Mouse (Mus musculus): ENCODE results near the gene St6galnac4. TPM values are rescaled to one million over a fixed set of nuclear protein-coding genes. Genes with fewer than 3 reads are reported as not detected.

The St6galnac4 gene
- polyA plus RNA-seq, 1 experiment from 2014 or later = 23.8 TPM

GRCm38 (mm10) chr2:32599409-32599808 lies 12.5 kb downstream of the St6galnac4 start, which contains the start of gene St6galnac6:
TSS of gene St6galnac6 (plus strand) at chr2:32599709.
- H3K9ac ChIP-seq = no peak within 1 kb of the TSS
- no peak within 1 kb of the TSS for H3K27ac ChIP-seq (ENCODE audit: low read depth)
- no peaks in the 10 kb centered on the region for H3K9me3 ChIP-seq (ENCODE audit: low read depth, low read length)
- peaks cover 9% of the 10 kb centered on the region for H3K4me1 ChIP-seq (ENCODE audit: insufficient read depth)
- H3K4me3 ChIP-seq (ENCODE audit: low read depth, low read length) = no peak within 1 kb of the TSS
- H3K4me2 ChIP-seq = no peak within 1 kb of the TSS
- no peaks in the 10 kb centered on the region for H3K27me3 ChIP-seq (ENCODE audit: insufficient read depth, low read length)
- no peak for TF ChIP-seq CTCF (IDR thresholded peaks at IDR 0.05; ENCODE audit: low read depth)
- peaks cover 16% of the 10 kb centered on the region for H3K36me3 ChIP-seq (ENCODE audit: insufficient read depth)
- WGBS = 86% methylated on average over 3 of the region's 3 CpGs
- no peak for DNase-seq
- ATAC-seq (ENCODE audit: insufficient read depth) = no peak

- 42% methylated on average over 8 of the region's 8 CpGs for WGBS
- peaks cover 8% of the 10 kb centered on the region for H3K36me3 ChIP-seq (ENCODE audit: insufficient read depth)
- no peak overlapping the region for H3K4me2 ChIP-seq
- no peak overlapping the region for H3K27ac ChIP-seq (ENCODE audit: low read depth)
- no peak overlapping the region for H3K9ac ChIP-seq
- peak; percentile 50 for TF ChIP-seq CTCF (IDR thresholded peaks at IDR 0.05; ENCODE audit: low read depth)
- ATAC-seq (ENCODE audit: insufficient read depth) = no peak
- H3K4me1 ChIP-seq (ENCODE audit: insufficient read depth) = peaks cover 9% of the 10 kb centered on the region
- H3K27me3 ChIP-seq (ENCODE audit: insufficient read depth, low read length) = no peaks in the 10 kb centered on the region
- peak; percentile 62 for DNase-seq
- no peak overlapping the region for H3K4me3 ChIP-seq (ENCODE audit: low read depth, low read length)
- no peaks in the 10 kb centered on the region for H3K9me3 ChIP-seq (ENCODE audit: low read depth, low read length)
Observed at GRCm38 (mm10) chr2:32601417-32602065, 14.6 kb downstream of the St6galnac4 start.

- H3K9me3 ChIP-seq (ENCODE audit: low read depth, low read length) = no peaks in the 10 kb centered on the region
- peaks cover 13% of the 10 kb centered on the region for H3K4me1 ChIP-seq (ENCODE audit: insufficient read depth)
- peak; percentile 71 for ATAC-seq (ENCODE audit: insufficient read depth)
- peak overlapping the region; percentile 13 for H3K9ac ChIP-seq
- peak; percentile 94 for DNase-seq
- peak overlapping the region; percentile 57 for H3K4me2 ChIP-seq
- TF ChIP-seq CTCF (IDR thresholded peaks at IDR 0.05; ENCODE audit: low read depth) = peak; percentile 95
- H3K36me3 ChIP-seq (ENCODE audit: insufficient read depth) = peaks cover 2% of the 10 kb centered on the region; the same call in 1 of the 2 replicates
- no peaks in the 10 kb centered on the region for H3K27me3 ChIP-seq (ENCODE audit: insufficient read depth, low read length)
- H3K4me3 ChIP-seq (ENCODE audit: low read depth, low read length) = peak overlapping the region; percentile 38
- WGBS = under 1% methylated on average over 11 of the region's 11 CpGs
- H3K27ac ChIP-seq (ENCODE audit: low read depth) = peak overlapping the region; percentile 55; the same call in 1 of the 2 replicates
Observed at GRCm38 (mm10) chr2:32602600-32603054, 15.7 kb downstream of the St6galnac4 start.

DNA sequence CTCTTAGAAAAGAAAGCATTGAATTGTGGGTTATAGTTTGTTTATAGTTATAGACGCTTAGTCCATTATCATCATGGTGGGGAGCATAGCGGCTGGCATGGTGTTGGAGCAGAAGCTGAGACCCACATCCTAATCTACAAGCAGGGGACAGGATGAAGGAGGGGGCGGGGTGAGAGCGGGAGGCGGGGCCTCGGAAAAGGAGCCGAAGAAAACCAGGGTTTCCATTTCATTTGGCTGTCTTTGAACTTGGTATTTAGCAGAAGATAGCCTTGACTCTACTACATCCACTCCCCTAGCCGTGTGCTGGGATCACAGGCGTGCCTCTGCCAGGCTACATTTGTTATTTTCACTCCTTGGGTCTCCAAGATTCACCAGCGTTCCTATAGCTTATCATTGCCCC lies 17.7 kb downstream of the St6galnac4 start:
- DNase-seq = no peak
- no peak overlapping the region for H3K4me2 ChIP-seq
- H3K9me3 ChIP-seq (ENCODE audit: low read depth, low read length) = no peaks in the 10 kb centered on the region
- no peak for TF ChIP-seq CTCF (IDR thresholded peaks at IDR 0.05; ENCODE audit: low read depth)
- no peaks in the 10 kb centered on the region for H3K36me3 ChIP-seq (ENCODE audit: insufficient read depth)
- no peak overlapping the region for H3K4me3 ChIP-seq (ENCODE audit: low read depth, low read length)
- WGBS = 26% methylated on average over 10 of the region's 10 CpGs
- H3K9ac ChIP-seq = no peak overlapping the region
- no peak for ATAC-seq (ENCODE audit: insufficient read depth)
- H3K27me3 ChIP-seq (ENCODE audit: insufficient read depth, low read length) = no peaks in the 10 kb centered on the region
- H3K4me1 ChIP-seq (ENCODE audit: insufficient read depth) = peaks cover 18% of the 10 kb centered on the region
- no peak overlapping the region for H3K27ac ChIP-seq (ENCODE audit: low read depth)

DNA sequence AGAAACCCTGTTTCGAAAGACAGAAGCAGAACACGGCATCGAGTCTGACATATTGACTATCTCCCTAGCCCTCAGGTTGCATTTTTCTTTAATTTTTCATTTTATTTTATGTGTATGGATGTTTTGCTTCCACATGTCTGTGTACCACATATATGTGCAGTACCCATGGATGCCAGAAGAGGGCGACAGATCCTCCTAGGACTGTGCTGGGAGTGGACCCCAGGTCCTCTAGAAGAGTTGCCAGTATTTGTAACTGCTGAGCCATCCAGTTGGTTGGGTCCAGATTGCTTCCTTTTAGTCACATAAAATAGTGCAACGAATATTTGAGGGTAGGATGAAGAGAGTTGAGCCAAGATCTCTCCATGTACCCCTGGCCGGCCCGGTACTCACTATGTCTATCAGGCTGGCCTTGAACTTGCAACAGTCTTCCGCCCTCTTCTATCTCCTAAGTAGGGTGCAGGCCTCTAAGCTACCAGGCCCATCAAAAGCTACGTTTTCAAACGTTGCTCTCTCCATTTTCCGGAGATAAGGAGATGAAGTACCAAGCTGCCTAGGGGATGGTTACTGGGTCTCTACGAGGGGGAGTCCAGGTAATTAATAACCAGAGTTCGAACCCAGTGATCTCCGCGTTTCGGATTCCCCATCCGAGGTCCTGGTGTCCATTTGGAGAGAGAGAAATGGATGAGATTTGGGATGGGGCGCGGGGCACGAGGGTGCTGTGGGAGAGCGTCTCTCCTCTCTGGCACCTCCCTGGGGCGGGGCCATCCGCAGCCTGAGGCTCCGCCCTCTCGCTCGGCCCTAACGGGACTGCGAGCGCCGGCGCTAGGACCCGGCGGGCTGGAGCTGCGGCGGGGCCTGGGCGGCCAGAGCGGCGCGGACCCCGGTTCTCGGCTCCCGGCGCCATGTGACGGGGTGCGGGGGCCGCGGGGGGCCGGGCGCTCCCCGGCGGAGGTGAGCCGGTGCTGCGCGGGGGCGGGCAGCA lies 19.6 kb downstream of the St6galnac4 start:
- Histone ChIP-seq H3K9me3 (ENCODE audit: low read depth, low read length) (no peaks in the 10 kb centered on the region), H3K27me3 (ENCODE audit: insufficient read depth, low read length) (no peaks in the 10 kb centered on the region), H3K36me3 (ENCODE audit: insufficient read depth) (no peaks in the 10 kb centered on the region), H3K4me3 (ENCODE audit: low read depth, low read length) (peak overlapping the region; percentile 78), H3K9ac (peak overlapping the region; percentile 78), H3K4me1 (ENCODE audit: insufficient read depth) (peaks cover 16% of the 10 kb centered on the region), H3K27ac (ENCODE audit: low read depth) (peak overlapping the region; percentile 49; the same call in 1 of the 2 replicates), H3K4me2 (peak overlapping the region; percentile 89)
- WGBS = 11% methylated on average over 55 of the region's 55 CpGs
- peak; percentile 77 for ATAC-seq (ENCODE audit: insufficient read depth)
- peak; percentile 73 for TF ChIP-seq CTCF (IDR thresholded peaks at IDR 0.05; ENCODE audit: low read depth)
- DNase-seq = peak; percentile 95

DNA sequence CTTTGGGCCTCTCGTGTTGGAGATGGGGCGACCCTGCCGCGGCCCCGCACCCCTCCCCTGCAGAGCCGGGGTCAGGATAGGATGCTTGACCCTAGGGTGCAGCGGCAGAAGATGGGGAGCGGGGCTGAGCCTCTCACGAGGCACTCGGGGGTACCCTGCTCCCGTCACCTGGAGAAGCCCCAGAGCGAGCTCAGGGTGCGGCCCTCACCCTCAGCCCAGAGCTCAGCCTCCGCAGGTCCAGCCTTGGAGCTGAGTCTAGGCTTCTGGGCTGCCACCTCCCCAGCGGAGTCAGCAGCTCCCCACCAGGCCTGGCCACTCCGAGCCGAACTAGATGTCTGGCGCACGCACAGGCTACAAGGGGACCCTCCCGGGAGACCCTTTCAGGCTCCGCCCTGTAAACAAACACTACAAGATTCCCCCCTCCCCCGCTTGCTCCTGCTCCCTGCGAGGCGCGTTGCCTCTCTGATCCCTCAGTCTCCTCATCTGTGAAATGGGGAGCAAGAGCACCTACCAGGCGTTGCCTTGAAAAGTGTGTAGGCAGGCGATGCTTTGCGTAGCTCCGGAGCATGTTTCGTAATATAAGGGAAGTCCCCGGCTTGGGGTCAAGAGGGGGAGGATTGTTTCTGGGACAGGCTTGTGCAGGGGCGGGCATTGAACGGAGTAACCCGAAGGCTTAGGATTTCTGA lies 20.5 kb downstream of the St6galnac4 start:
- peak overlapping the region; percentile 49; the same call in 1 of the 2 replicates for H3K27ac ChIP-seq (ENCODE audit: low read depth)
- peak overlapping the region; percentile 78 for H3K4me3 ChIP-seq (ENCODE audit: low read depth, low read length)
- peak overlapping the region; percentile 89 for H3K4me2 ChIP-seq
- H3K4me1 ChIP-seq (ENCODE audit: insufficient read depth) = 0 out of 2 replicates have a peak, but pooled peaks cover 9% of the 10 kb centered on the region
- DNase-seq = peak; percentile 79
- ATAC-seq (ENCODE audit: insufficient read depth) = peak; percentile 38
- H3K9me3 ChIP-seq (ENCODE audit: low read depth, low read length) = no peaks in the 10 kb centered on the region
- WGBS = 5% methylated on average over 34 of the region's 34 CpGs
- no peaks in the 10 kb centered on the region for H3K27me3 ChIP-seq (ENCODE audit: insufficient read depth, low read length)
- 0 out of 2 replicates have a peak, but pooled peaks have one; percentile 11 for TF ChIP-seq CTCF (IDR thresholded peaks at IDR 0.05; ENCODE audit: low read depth)
- H3K9ac ChIP-seq = peak overlapping the region; percentile 78
- H3K36me3 ChIP-seq (ENCODE audit: insufficient read depth) = peaks cover 5% of the 10 kb centered on the region; the same call in 1 of the 2 replicates

All from lung, embryonic 14.5 days (tissue).